In genomic region chr16:4879708-4880124, GRCm38 (mm10) we compare ENCODE assay signal across 8 mouse cellular contexts. TPM values are rescaled to one million over a fixed set of nuclear protein-coding genes. Genes with fewer than 3 reads are reported as not detected.
DNase-seq lines count a peak whose midpoint lies in the region; ATAC-seq and TF ChIP-seq lines count a peak whose summit lies in the region.

No protein-coding gene starts in this region.

- H3K4me3 ChIP-seq in embryonic facial prominence, embryonic 12.5 days, result peak overlapping the region; percentile 88
- H3K4me3 ChIP-seq in kidney, adult 2 months (ENCODE audit: insufficient read depth, low read depth, low read length), result peak overlapping the region; percentile 81
- peak overlapping the region; percentile 90 for H3K4me3 ChIP-seq in limb, embryonic 12.5 days (replicated peaks)
- H3K4me3 ChIP-seq in midbrain, embryonic 14.5 days (replicated peaks; ENCODE audit: low read depth, low read length), result peak overlapping the region; percentile 78

- peak overlapping the region; percentile 87 for H3K9ac ChIP-seq in embryonic facial prominence, embryonic 12.5 days
- peak overlapping the region; percentile 86 for H3K9ac ChIP-seq in limb, embryonic 12.5 days (replicated peaks)
- peak overlapping the region; percentile 80 for H3K9ac ChIP-seq in midbrain, embryonic 14.5 days (replicated peaks; ENCODE audit: low read length)

- H3K27me3 ChIP-seq in embryonic facial prominence, embryonic 12.5 days, result no peaks in the 10 kb centered on the region
- H3K27me3 ChIP-seq in kidney, adult 2 months (replicated peaks; ENCODE audit: control insufficient read depth, insufficient read depth, low read length), result no peaks in the 10 kb centered on the region
- no peaks in the 10 kb centered on the region for H3K27me3 ChIP-seq in limb, embryonic 12.5 days
- H3K27me3 ChIP-seq in midbrain, embryonic 14.5 days (ENCODE audit: control insufficient read depth, insufficient read depth, low read length), result no peaks in the 10 kb centered on the region

- peak overlapping the region; percentile 99 for H3K27ac ChIP-seq in embryonic facial prominence, embryonic 12.5 days
- peak overlapping the region; percentile 99 for H3K27ac ChIP-seq in kidney, adult 2 months (ENCODE audit: insufficient read depth, low read depth, low read length)
- peak overlapping the region; percentile 99 for H3K27ac ChIP-seq in limb, embryonic 12.5 days
- peak overlapping the region; percentile 97 for H3K27ac ChIP-seq in midbrain, embryonic 14.5 days (replicated peaks; ENCODE audit: low read depth, low read length)

- DNase-seq in 3134 (ENCODE audit: extremely low read depth, insufficient read length, low spot score), result peak; percentile 93
- DNase-seq in adrenal gland, postnatal 36 days, result peak; percentile 94 to 96
- DNase-seq in heart, adult 18-20 months, result peak; percentile 93
- peak; percentile 94 for DNase-seq in kidney, adult 2 months
- peak; percentile 94 for DNase-seq in midbrain, embryonic 14.5 days
- peak; percentile 80 for DNase-seq in spleen, adult 12 weeks (ENCODE audit: low spot score)

- H3K4me2 ChIP-seq in embryonic facial prominence, embryonic 12.5 days (replicated peaks), result peak overlapping the region; percentile 82
- peak overlapping the region; percentile 88 for H3K4me2 ChIP-seq in limb, embryonic 12.5 days
- H3K4me2 ChIP-seq in midbrain, embryonic 14.5 days (ENCODE audit: low read length), result peak overlapping the region; percentile 90

- peak; percentile 37; the same call in 1 of the 2 replicates for TF ChIP-seq CTCF in kidney, adult 2 months (conservative IDR thresholded peaks at IDR 0.05; ENCODE audit: insufficient read depth, insufficient read length, low read depth, low read length)

- peak; percentile 72 for ATAC-seq in embryonic facial prominence, embryonic 12.5 days (ENCODE audit: insufficient number of reproducible peaks, insufficient read depth, low FRiP score, low TSS enrichment)
- peak; percentile 56 for ATAC-seq in limb, embryonic 12.5 days (ENCODE audit: insufficient number of reproducible peaks, insufficient read depth, low FRiP score, low TSS enrichment, low read depth)
- peak; percentile 73 for ATAC-seq in midbrain, embryonic 14.5 days (ENCODE audit: low FRiP score, low TSS enrichment)

- peaks cover 20% of the 10 kb centered on the region for H3K4me1 ChIP-seq in embryonic facial prominence, embryonic 12.5 days
- peaks cover 21% of the 10 kb centered on the region for H3K4me1 ChIP-seq in kidney, adult 2 months (ENCODE audit: control insufficient read depth, insufficient read depth, low read length)
- peaks cover 25% of the 10 kb centered on the region for H3K4me1 ChIP-seq in limb, embryonic 12.5 days (replicated peaks)
- peaks cover 24% of the 10 kb centered on the region for H3K4me1 ChIP-seq in midbrain, embryonic 14.5 days (ENCODE audit: control insufficient read depth, insufficient read depth, low read length)

- no peaks in the 10 kb centered on the region for H3K9me3 ChIP-seq in embryonic facial prominence, embryonic 12.5 days
- H3K9me3 ChIP-seq in limb, embryonic 12.5 days, result no peaks in the 10 kb centered on the region
- H3K9me3 ChIP-seq in midbrain, embryonic 14.5 days (ENCODE audit: control insufficient read depth, low read length), result no peaks in the 10 kb centered on the region

- peaks cover 14% of the 10 kb centered on the region for H3K36me3 ChIP-seq in embryonic facial prominence, embryonic 12.5 days
- H3K36me3 ChIP-seq in kidney, adult 2 months (ENCODE audit: control insufficient read depth, insufficient read depth, low read length), result no peaks in the 10 kb centered on the region
- peaks cover 23% of the 10 kb centered on the region for H3K36me3 ChIP-seq in limb, embryonic 12.5 days
- H3K36me3 ChIP-seq in midbrain, embryonic 14.5 days (ENCODE audit: control insufficient read depth, insufficient read depth, low read length), result peaks cover 9% of the 10 kb centered on the region

- peak; percentile 53 for TF ChIP-seq POLR2A in kidney, adult 2 months (IDR thresholded peaks at IDR 0.05; ENCODE audit: low read depth, low read length)

- WGBS in embryonic facial prominence, embryonic 12.5 days, result under 1% methylated on average over 40 of the region's 40 CpGs
- WGBS in kidney, adult 2 months, result under 1% methylated on average over 40 of the region's 40 CpGs
- WGBS in limb, embryonic 12.5 days, result 0% methylated on average over 40 of the region's 40 CpGs
- under 1% methylated on average over 40 of the region's 40 CpGs for WGBS in midbrain, embryonic 14.5 days

RNA-seq across cellular contexts. Expression of gene Ubald1, which starts 0.4 kb away (rescaled TPM):
- 10 to 100 TPM; 29.2 to 36.1 TPM for total RNA-seq in adrenal gland, postnatal 36 days (2021)
- 31.2 and 32.7 TPM in 2 replicates for polyA plus RNA-seq in embryonic facial prominence, embryonic 12.5 days (2016; fragmentation: Nextera tagmentation; extraction: Ambion mirVana)
- 10 to 100 TPM; 14.3 to 19.7 TPM for total RNA-seq in heart, adult 18-20 months (2021)
- 38.4 and 39.2 TPM in 2 replicates for polyA plus RNA-seq in kidney, adult 2 months (2012; rRNA removed)
- 31.5 and 35.3 TPM in 2 replicates for polyA plus RNA-seq in limb, embryonic 12.5 days (2016; fragmentation: Nextera tagmentation; extraction: Ambion mirVana)
- 49.4 and 53.2 TPM in 2 replicates for polyA plus RNA-seq in midbrain, embryonic 14.5 days (2014; fragmentation: Nextera tagmentation; extraction: Ambion mirVana)

RNA-seq across cellular contexts. Expression of gene Mgrn1, which starts 6.3 kb away (rescaled TPM):
- 10 to 100 TPM; 72.9 to 79.3 TPM for total RNA-seq in adrenal gland, postnatal 36 days (2021)
- 91.9 and 93.4 TPM in 2 replicates for polyA plus RNA-seq in embryonic facial prominence, embryonic 12.5 days (2016; fragmentation: Nextera tagmentation; extraction: Ambion mirVana)
- total RNA-seq in heart, adult 18-20 months (2021), result 100 to 1,000 TPM; 165 to 167 TPM
- 197 and 218 TPM in 2 replicates for polyA plus RNA-seq in kidney, adult 2 months (2012; rRNA removed)
- polyA plus RNA-seq in limb, embryonic 12.5 days (2016; fragmentation: Nextera tagmentation; extraction: Ambion mirVana), result 87.1 and 87.5 TPM in 2 replicates
- polyA plus RNA-seq in midbrain, embryonic 14.5 days (2014; fragmentation: Nextera tagmentation; extraction: Ambion mirVana), result 117 and 123 TPM in 2 replicates

RNA-seq across cellular contexts. Expression of gene 4930562C15Rik, which starts 44.5 kb away (rescaled TPM):
- not detected for total RNA-seq in adrenal gland, postnatal 36 days (2021)
- 0.50 and 0.67 TPM in 2 replicates for polyA plus RNA-seq in embryonic facial prominence, embryonic 12.5 days (2016; fragmentation: Nextera tagmentation; extraction: Ambion mirVana)
- under 1 TPM in 1 of 2 experiments, not detected in 1; 0.51 TPM for total RNA-seq in heart, adult 18-20 months (2021)
- polyA plus RNA-seq in kidney, adult 2 months (2012; rRNA removed), result 0.03 TPM in 1 of 2 replicates, not detected in the other
- 0.46 and 0.58 TPM in 2 replicates for polyA plus RNA-seq in limb, embryonic 12.5 days (2016; fragmentation: Nextera tagmentation; extraction: Ambion mirVana)
- polyA plus RNA-seq in midbrain, embryonic 14.5 days (2014; fragmentation: Nextera tagmentation; extraction: Ambion mirVana), result 0.42 and 0.61 TPM in 2 replicates

RNA-seq across cellular contexts. Expression of gene Nudt16l1, which starts 58.8 kb away (rescaled TPM):
- total RNA-seq in adrenal gland, postnatal 36 days (2021), result 10 to 100 TPM; 54.6 to 74.1 TPM
- polyA plus RNA-seq in embryonic facial prominence, embryonic 12.5 days (2016; fragmentation: Nextera tagmentation; extraction: Ambion mirVana), result 171 and 177 TPM in 2 replicates
- total RNA-seq in heart, adult 18-20 months (2021), result 10 to 100 TPM; 19.1 to 20.4 TPM
- polyA plus RNA-seq in kidney, adult 2 months (2012; rRNA removed), result 137 and 145 TPM in 2 replicates
- 168 and 171 TPM in 2 replicates for polyA plus RNA-seq in limb, embryonic 12.5 days (2016; fragmentation: Nextera tagmentation; extraction: Ambion mirVana)
- polyA plus RNA-seq in midbrain, embryonic 14.5 days (2014; fragmentation: Nextera tagmentation; extraction: Ambion mirVana), result 116 and 122 TPM in 2 replicates

Comparison
In these comparisons a context has a peak if more than half of its experiments do, and no peak if none do; other contexts are left out.
1. Peak in every context shown above with its lines: DNase-seq, ATAC-seq, H3K4me3 ChIP-seq and H3K27ac ChIP-seq.